Mouse (Mus musculus) midbrain, embryonic 16.5 days (tissue): ENCODE measurements around the gene Crx. TPM values are rescaled to one million over a fixed set of nuclear protein-coding genes. Genes with fewer than 3 reads are reported as not detected.

ENCODE experiments used
- ATAC-seq: fragments of 200-750 bp; cut with Nextera tagmentation; 2 replicates; pipeline ENCODE4 v1.8.0; 2017; ENCODE audit warnings: moderate TSS enrichment
- H3K27ac ChIP-seq: fragments of 300-500 bp; sonication (generic); 2 replicates; pipeline ENCODE4 v1.5.1; 2014; ENCODE audit warnings: mild to moderate bottlenecking, low read length, mixed read lengths
- H3K27me3 ChIP-seq: fragments of 300-500 bp; sonication (generic); 2 replicates; pipeline ENCODE4 v1.6.1; 2014; ENCODE audit warnings: low read depth, low read length, mixed read lengths; ENCODE audit not compliant: control insufficient read depth, insufficient read depth
- H3K36me3 ChIP-seq: fragments of 300-500 bp; sonication (generic); 2 replicates; pipeline ENCODE4 v1.6.1; 2014; ENCODE audit warnings: mild to moderate bottlenecking, low read length, moderate library complexity, mixed read lengths; ENCODE audit not compliant: control insufficient read depth, insufficient read depth
- H3K4me1 ChIP-seq: fragments of 300-500 bp; sonication (generic); 2 replicates; pipeline ENCODE4 v1.6.1; 2014; ENCODE audit warnings: mild to moderate bottlenecking, low read length, mixed read lengths; ENCODE audit not compliant: control insufficient read depth, insufficient read depth
- H3K4me2 ChIP-seq: fragments of 300-500 bp; sonication (generic); 2 replicates; pipeline ENCODE4 v1.6.1; 2014; ENCODE audit warnings: mild to moderate bottlenecking, low read length, mixed read lengths
- H3K4me3 ChIP-seq: fragments of 300-500 bp; sonication (generic); 2 replicates; pipeline ENCODE4 v1.5.1; 2014; ENCODE audit warnings: low read depth, mild to moderate bottlenecking, low read length, moderate library complexity, mixed read lengths
- H3K9ac ChIP-seq: fragments of 300-500 bp; sonication (generic); 2 replicates; pipeline ENCODE4 v1.6.1; 2014; ENCODE audit warnings: low read depth, low read length, mixed read lengths
- H3K9me3 ChIP-seq: fragments of 300-500 bp; sonication (generic); replicated peaks from 2 replicates; pipeline ENCODE4 v1.6.1; 2014; ENCODE audit warnings: mild to moderate bottlenecking, low read length, mixed read lengths; ENCODE audit not compliant: control insufficient read depth, poor library complexity, severe bottlenecking
- WGBS: fragments of 180-500 bp; shearing (Covaris S2); extraction: QIAGEN DNeasy Blood & Tissue Kit; methylation state at CpG from one replicate; pipeline ENCODE4 v1.1.7; 2014; 5-methylcytosine and 5-hydroxymethylcytosine counted together
- polyA plus RNA-seq: library from polyadenylated mRNA; unstranded; fragments of >200 nt; fragmentation: Nextera tagmentation; extraction: Ambion mirVana; gene quantifications from 2 replicates; pipeline ENCODE4 v1.2.1, GENCODE M21; 2015

Gene Crx
- polyA plus RNA-seq, 1 experiment from 2014 or later = 0.24 TPM

DNA sequence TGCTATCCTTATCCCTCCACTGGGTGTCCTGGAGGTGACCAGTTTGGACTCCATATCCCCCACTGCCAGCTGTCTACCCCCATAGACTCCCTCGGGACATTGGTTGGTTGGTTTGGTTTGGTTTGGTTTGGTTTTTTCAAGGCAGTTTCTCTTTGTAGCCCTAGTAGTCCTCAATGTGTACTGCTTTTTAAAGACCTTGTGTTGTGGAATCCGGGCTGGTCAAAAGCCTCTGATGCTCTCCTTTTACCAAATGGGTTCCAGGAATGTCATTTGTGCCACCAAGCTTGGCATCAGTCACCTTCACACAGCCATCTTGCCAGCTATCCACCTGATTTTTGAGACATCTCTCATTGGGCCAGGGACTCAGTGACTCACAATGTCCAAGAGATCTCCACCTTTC lies 35.0 kb upstream of the Crx start:
- ATAC-seq = no peak
- Histone ChIP-seq H3K9me3 (no peaks in the 10 kb centered on the region), H3K36me3 (peaks cover 19% of the 10 kb centered on the region), H3K27ac (no peak overlapping the region), H3K4me3 (no peak overlapping the region), H3K4me1 (no peaks in the 10 kb centered on the region), H3K9ac (no peak overlapping the region), H3K27me3 (no peaks in the 10 kb centered on the region), H3K4me2 (no peak overlapping the region)
- 93% methylated on average over 2 of the region's 2 CpGs for WGBS

DNA sequence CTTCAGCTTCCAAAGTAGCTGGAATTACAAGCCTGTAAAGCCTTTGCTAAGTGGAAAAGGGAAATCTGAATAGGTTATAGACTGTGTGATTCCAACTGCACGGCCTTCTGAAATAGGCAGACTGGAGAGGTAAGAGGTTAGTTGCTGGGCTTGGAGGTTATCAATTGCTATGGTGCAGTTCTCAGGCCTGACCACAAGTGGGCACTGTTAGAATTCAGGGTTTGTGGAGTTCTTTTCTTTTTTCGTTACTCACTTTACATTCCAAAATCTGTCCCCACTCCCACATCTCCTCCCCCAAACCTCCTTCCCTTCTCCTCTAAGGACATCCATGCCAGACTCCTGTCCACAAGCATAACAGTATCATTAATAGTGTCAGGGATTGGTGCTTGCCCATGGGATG lies 34.5 kb upstream of the Crx start:
- peaks cover 14% of the 10 kb centered on the region; the same call in 1 of the 2 replicates for H3K36me3 ChIP-seq
- no peak overlapping the region for H3K9ac ChIP-seq
- no peaks in the 10 kb centered on the region for H3K27me3 ChIP-seq
- H3K4me1 ChIP-seq = no peaks in the 10 kb centered on the region
- H3K4me3 ChIP-seq = no peak overlapping the region
- H3K27ac ChIP-seq = no peak overlapping the region
- no peaks in the 10 kb centered on the region for H3K9me3 ChIP-seq
- H3K4me2 ChIP-seq = no peak overlapping the region
- WGBS = 46% methylated on average over 2 of the region's 2 CpGs
- ATAC-seq = no peak

DNA sequence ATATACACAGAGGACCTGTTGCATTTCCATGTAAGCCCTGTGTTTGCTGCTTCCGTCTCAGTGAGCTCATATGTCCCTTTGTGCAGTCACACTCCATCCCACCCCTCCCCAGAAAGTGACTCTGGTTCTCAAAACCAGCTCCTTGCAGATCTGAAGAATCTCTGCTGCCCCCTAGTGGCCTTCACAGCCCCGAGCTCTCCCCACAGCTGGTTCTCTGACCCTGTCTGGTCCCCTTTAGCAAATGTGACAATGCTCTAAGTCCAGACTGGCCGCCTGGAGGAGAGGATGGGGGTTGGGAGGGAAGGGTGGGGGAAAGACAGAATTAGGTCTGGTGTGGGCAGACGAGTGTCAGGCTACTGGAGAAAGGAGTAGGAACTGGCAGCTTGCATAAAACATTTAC lies 32.4 kb upstream of the Crx start:
- peak; percentile 59 for ATAC-seq
- Histone ChIP-seq H3K27me3 (no peaks in the 10 kb centered on the region), H3K9ac (no peak overlapping the region), H3K4me2 (no peak overlapping the region), H3K36me3 (peaks cover 3% of the 10 kb centered on the region; the same call in 1 of the 2 replicates), H3K4me3 (no peak overlapping the region), H3K27ac (no peak overlapping the region), H3K9me3 (no peaks in the 10 kb centered on the region), H3K4me1 (no peaks in the 10 kb centered on the region)
- WGBS = 1% methylated on average over 4 of the region's 4 CpGs

DNA sequence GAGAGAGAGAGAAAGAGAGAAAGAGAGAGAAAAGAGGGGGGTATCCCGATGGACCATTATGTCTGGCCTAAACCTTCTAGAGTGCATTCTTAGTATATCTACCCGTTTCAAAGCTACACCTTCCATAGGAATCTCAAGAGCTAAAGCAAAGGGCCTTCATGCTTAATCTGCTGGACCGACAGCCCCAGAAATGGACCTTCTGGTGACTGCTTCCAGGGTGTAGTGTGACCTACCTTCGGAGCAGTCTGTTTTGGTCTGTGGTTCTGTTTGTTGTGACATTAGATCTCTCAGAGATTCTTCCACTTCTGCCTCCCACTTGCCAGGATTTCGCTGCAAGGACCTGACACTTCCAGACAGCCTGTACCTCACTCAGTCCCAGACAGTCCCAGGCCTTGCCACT lies 30.8 kb upstream of the Crx start:
- H3K9ac ChIP-seq = no peak overlapping the region
- H3K9me3 ChIP-seq = no peaks in the 10 kb centered on the region
- no peak overlapping the region for H3K4me2 ChIP-seq
- no peaks in the 10 kb centered on the region for H3K4me1 ChIP-seq
- H3K36me3 ChIP-seq = no peaks in the 10 kb centered on the region
- no peaks in the 10 kb centered on the region for H3K27me3 ChIP-seq
- H3K27ac ChIP-seq = no peak overlapping the region
- no peak for ATAC-seq
- H3K4me3 ChIP-seq = no peak overlapping the region
- 89% methylated on average over 5 of the region's 5 CpGs for WGBS

DNA sequence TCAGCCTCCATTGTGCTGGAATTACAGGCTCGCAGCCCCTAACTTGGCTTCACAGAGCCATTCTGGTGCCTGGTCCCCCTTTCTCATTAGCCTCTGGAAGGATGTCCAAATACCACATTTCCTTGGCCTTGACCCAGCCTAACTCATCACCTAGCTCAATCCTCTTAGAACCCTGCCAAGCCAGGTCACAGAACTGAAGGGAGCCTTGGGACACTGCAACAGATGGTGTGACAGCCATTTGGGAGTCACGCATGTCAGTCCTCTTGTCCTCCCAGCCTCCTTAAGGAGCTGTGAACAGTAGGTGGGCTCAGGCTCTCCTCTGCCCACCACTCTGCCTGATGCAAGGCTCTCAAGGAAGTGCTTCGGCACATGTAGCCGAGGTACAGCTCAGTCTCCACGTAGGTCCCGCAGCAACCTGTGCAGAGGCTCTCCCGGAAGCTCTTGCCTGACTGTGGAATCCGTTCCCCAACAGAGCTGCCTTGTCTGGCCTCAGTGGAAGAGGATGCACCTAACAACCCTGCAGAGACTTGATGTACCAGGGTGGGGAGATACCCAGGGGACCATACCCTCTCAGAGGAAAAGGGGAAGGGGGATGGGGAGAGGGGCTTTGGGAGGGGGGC lies 28.3 kb upstream of the Crx start:
- Histone ChIP-seq H3K4me1 (no peaks in the 10 kb centered on the region), H3K9me3 (no peaks in the 10 kb centered on the region), H3K4me3 (no peak overlapping the region), H3K27me3 (no peaks in the 10 kb centered on the region), H3K36me3 (no peaks in the 10 kb centered on the region), H3K27ac (no peak overlapping the region), H3K9ac (no peak overlapping the region), H3K4me2 (no peak overlapping the region)
- 81% methylated on average over 8 of the region's 8 CpGs for WGBS
- no peak for ATAC-seq

DNA sequence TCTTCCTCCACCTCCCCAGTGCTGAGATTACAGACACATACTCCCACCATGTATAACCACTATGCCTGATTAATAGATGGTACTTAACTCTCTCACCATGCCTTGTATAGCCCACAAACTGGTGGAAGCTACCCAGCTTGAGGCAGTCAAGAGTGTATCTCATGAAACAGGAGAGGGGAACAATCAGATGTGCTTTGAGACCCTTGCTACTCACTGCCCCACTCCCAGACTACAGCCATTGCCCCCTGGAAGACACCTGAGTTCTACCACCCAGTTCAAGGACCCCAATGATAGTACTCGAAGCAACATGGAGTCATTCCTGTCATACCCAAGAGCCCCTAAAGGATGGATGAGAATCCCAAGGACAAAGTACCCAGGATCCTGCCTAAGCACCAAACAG lies 26.8 kb upstream of the Crx start:
- no peak for ATAC-seq
- Histone ChIP-seq H3K27me3 (no peaks in the 10 kb centered on the region), H3K9me3 (no peaks in the 10 kb centered on the region), H3K9ac (no peak overlapping the region), H3K4me2 (no peak overlapping the region), H3K27ac (no peak overlapping the region), H3K36me3 (no peaks in the 10 kb centered on the region), H3K4me3 (no peak overlapping the region), H3K4me1 (no peaks in the 10 kb centered on the region)
- WGBS = 90% methylated on average over 1 of the region's 1 CpGs

DNA sequence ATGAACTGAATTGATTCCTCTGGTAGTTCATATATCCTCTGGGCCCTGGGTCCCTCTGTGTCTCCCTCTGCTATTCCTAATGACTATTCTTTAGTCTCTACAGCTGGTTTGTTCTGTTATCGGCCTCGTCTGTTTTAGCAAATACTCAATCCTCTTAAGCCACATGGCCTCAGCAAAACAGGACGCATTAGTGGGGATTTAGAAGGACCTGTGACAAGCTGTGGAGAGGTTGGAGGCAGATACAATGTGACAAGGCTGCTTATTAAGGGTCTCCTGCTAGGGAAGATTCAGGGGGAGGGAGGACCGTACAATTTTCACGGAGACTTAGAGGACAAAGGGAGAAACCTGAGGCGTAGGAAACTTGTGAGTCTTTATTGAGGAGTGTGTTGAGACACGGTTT lies 26.1 kb upstream of the Crx start:
- Histone ChIP-seq H3K27me3 (no peaks in the 10 kb centered on the region), H3K9me3 (no peaks in the 10 kb centered on the region), H3K4me2 (no peak overlapping the region), H3K4me1 (no peaks in the 10 kb centered on the region), H3K27ac (no peak overlapping the region), H3K9ac (no peak overlapping the region), H3K4me3 (no peak overlapping the region), H3K36me3 (no peaks in the 10 kb centered on the region)
- WGBS = 31% methylated on average over 7 of the region's 7 CpGs
- ATAC-seq = no peak

DNA sequence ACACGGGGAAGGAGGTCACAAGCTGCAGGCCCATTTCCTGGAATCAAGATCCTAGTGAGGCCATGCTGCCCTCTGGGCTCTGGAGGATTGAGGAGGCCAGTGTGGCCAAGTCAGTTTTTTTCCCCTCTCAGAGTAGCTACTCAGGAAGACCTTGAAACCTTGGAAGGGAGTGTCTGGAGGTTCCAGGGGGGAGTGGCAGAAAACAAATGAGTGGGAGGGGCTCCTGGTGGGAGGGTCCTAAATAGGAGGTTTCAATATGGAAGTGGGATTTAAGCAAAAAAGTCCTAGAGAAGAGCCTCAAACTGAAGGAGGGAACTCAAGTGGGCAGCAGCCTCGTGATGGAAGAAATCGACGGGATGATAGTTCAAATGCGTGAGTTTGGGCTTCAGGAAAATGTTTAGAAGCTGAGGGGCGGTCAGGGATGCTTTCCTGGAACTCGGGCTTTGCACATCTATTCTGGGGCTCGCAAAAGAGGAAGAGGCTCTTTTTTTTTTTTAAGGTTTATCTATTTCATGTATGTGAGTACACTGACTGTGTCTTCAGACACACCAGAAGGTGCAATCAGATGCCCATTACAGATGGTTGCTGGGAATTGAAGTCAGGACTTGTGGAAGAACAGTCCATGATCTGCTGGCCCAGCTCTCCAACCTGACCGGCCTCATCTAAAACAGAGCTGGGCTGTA lies 21.7 kb upstream of the Crx start:
- Histone ChIP-seq H3K36me3 (no peaks in the 10 kb centered on the region), H3K4me3 (no peak overlapping the region), H3K27me3 (no peaks in the 10 kb centered on the region), H3K9me3 (no peaks in the 10 kb centered on the region), H3K27ac (no peak overlapping the region), H3K9ac (no peak overlapping the region), H3K4me1 (no peaks in the 10 kb centered on the region), H3K4me2 (no peak overlapping the region)
- ATAC-seq = no peak
- WGBS = 81% methylated on average over 9 of the region's 9 CpGs

DNA sequence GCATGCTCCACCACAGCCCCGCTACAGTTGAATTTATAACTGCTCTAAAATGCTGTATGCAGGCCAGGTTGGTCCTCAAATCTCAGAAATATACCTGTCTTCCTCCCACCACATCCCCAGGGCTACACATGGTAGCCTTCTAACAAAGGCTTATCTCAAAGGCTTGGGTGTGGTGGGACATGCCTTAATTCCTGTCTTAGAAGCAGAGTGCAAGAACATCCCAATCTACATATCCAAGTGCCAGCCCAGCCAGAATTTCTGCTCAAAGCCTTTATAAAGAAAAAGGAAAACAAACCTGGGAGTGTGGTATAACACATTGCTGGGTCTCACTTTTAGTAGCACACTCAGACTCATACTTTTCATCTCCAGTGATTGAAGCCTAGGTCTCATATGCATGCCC lies 14.5 kb upstream of the Crx start:
- H3K9me3 ChIP-seq = no peaks in the 10 kb centered on the region
- no peaks in the 10 kb centered on the region for H3K4me1 ChIP-seq
- H3K4me3 ChIP-seq = no peak overlapping the region
- no peak for ATAC-seq
- no peak overlapping the region for H3K9ac ChIP-seq
- H3K4me2 ChIP-seq = no peak overlapping the region
- WGBS = 88% methylated on average over 1 of the region's 1 CpGs
- H3K27ac ChIP-seq = no peak overlapping the region
- no peaks in the 10 kb centered on the region for H3K27me3 ChIP-seq
- no peaks in the 10 kb centered on the region for H3K36me3 ChIP-seq
